Mouse (Mus musculus) forebrain, embryonic 16.5 days (tissue): ENCODE data around the gene Myo1d. TPM values are rescaled to one million over a fixed set of nuclear protein-coding genes. Genes with fewer than 3 reads are reported as not detected.

ENCODE experiments used
- ATAC-seq: fragments of 200-750 bp; cut with Nextera tagmentation; 2 replicates; pipeline ENCODE4 v1.8.0; 2017; ENCODE audit warnings: mild to moderate bottlenecking, moderate library complexity
- H3K27ac ChIP-seq: fragments of 300-500 bp; sonication (generic); 2 replicates; pipeline ENCODE4 v1.5.1; 2014; ENCODE audit warnings: low read length, control low read depth
- H3K27me3 ChIP-seq: fragments of 300-500 bp; sonication (generic); replicated peaks from 2 replicates; pipeline ENCODE4 v1.6.1; 2014; ENCODE audit warnings: low read length; ENCODE audit not compliant: control insufficient read depth, insufficient read depth
- H3K36me3 ChIP-seq: fragments of 300-500 bp; sonication (generic); 2 replicates; pipeline ENCODE4 v1.6.1; 2014; ENCODE audit not compliant: control insufficient read depth, insufficient read depth
- H3K4me1 ChIP-seq: fragments of 300-500 bp; sonication (generic); replicated peaks from 2 replicates; pipeline ENCODE4 v1.6.1; 2014; ENCODE audit warnings: low read length; ENCODE audit not compliant: control insufficient read depth, insufficient read depth
- H3K4me2 ChIP-seq: fragments of 300-500 bp; sonication (generic); 2 replicates; pipeline ENCODE4 v1.6.1; 2014; ENCODE audit warnings: mild to moderate bottlenecking, low read length, control low read depth
- H3K4me3 ChIP-seq: fragments of 300-500 bp; sonication (generic); replicated peaks from 2 replicates; pipeline ENCODE4 v1.5.1; 2014; ENCODE audit warnings: mild to moderate bottlenecking, low read length, control low read depth
- H3K9ac ChIP-seq: fragments of 300-500 bp; sonication (generic); replicated peaks from 2 replicates; pipeline ENCODE4 v1.6.1; 2014; ENCODE audit warnings: low read depth, low read length, control low read depth
- H3K9me3 ChIP-seq: fragments of 300-500 bp; sonication (generic); 2 replicates; pipeline ENCODE4 v1.6.1; 2016; ENCODE audit warnings: low read length; ENCODE audit not compliant: control insufficient read depth
- WGBS: fragments of 180-500 bp; shearing (Covaris S2); extraction: QIAGEN DNeasy Blood & Tissue Kit; methylation state at CpG from one replicate; pipeline ENCODE4 v1.1.7; 2014; 5-methylcytosine and 5-hydroxymethylcytosine counted together
- polyA plus RNA-seq: library from polyadenylated mRNA; unstranded; fragments of >200 nt; fragmentation: Nextera tagmentation; extraction: Ambion mirVana; gene quantifications from 2 replicates; pipeline ENCODE4 v1.2.1, GENCODE M21; 2015

Gene Myo1d
- polyA plus RNA-seq, 1 experiment from 2014 or later = 2.2 TPM

DNA sequence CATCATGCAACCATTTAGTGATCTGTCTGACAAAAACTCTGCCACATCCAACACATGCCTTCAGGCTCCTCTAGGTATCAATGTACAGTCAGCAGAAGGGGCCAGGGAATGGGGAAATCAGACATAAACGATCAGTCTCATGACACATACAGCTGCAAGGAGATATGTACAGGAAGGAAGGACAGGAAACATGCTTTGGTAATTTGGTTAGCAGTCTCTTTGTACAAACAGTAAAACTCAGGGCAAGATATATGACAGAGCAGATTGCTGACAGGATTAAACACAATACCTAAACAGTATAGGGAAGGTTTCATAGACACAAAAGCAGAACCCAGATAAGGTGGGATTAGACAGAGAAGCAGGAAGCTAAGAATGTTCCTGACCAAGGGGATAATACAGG is 60.8 kb downstream of the Myo1d start:
- Histone ChIP-seq H3K9ac (no peak overlapping the region), H3K4me3 (no peak overlapping the region), H3K4me1 (no peaks in the 10 kb centered on the region), H3K27me3 (no peaks in the 10 kb centered on the region), H3K4me2 (no peak overlapping the region), H3K36me3 (no peaks in the 10 kb centered on the region), H3K27ac (no peak overlapping the region), H3K9me3 (no peaks in the 10 kb centered on the region)
- WGBS = 70% methylated on average over 1 of the region's 1 CpGs
- ATAC-seq = no peak

DNA sequence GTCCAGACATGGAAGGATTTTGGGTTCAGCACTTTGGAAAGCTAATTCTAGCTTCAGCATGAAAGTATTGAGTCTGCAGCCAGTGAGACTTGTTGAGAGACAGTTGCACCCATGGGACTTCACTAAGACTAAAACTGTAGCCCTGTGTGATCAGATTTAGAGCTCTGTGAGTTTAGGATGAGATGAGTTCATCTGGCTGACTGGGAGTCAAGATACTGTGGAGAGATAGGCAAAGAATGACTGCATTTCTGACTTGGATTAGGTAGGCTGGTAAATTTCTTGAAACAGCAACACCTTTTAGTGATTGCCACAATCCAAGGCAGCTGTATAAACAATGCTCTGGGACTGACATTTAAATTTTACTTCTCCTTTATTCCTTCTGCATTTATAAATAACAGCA is 61.8 kb downstream of the Myo1d start:
- Histone ChIP-seq H3K27ac (no peak overlapping the region), H3K4me2 (no peak overlapping the region), H3K9me3 (no peaks in the 10 kb centered on the region), H3K4me1 (no peaks in the 10 kb centered on the region), H3K27me3 (no peaks in the 10 kb centered on the region), H3K36me3 (no peaks in the 10 kb centered on the region), H3K9ac (no peak overlapping the region), H3K4me3 (no peak overlapping the region)
- no peak for ATAC-seq

DNA sequence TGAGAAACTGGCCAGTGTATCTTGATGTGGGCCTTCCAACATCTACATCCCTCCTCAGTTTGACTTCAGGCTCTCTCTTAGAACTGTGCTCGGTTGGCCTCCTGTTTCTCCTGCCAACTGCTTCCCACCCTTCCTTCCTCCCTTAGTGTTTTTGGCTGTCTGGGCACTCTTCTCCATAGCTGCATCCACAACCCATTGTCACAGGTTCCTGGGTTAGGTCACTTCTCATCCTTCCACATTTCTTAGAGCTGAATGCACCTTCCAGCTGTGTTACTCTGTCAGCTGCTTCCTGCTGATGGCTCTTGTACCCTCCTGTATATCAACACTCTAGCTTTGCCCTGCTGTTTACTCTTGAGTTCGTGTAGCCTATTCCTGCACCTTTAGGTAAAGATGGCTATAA is 64.7 kb downstream of the Myo1d start:
- no peak overlapping the region for H3K4me3 ChIP-seq
- no peak for ATAC-seq
- no peaks in the 10 kb centered on the region for H3K27me3 ChIP-seq
- no peaks in the 10 kb centered on the region for H3K36me3 ChIP-seq
- no peak overlapping the region for H3K4me2 ChIP-seq
- H3K9me3 ChIP-seq = no peaks in the 10 kb centered on the region
- no peak overlapping the region for H3K27ac ChIP-seq
- no peak overlapping the region for H3K9ac ChIP-seq
- no peaks in the 10 kb centered on the region for H3K4me1 ChIP-seq
- WGBS = 79% methylated on average over 2 of the region's 2 CpGs

DNA sequence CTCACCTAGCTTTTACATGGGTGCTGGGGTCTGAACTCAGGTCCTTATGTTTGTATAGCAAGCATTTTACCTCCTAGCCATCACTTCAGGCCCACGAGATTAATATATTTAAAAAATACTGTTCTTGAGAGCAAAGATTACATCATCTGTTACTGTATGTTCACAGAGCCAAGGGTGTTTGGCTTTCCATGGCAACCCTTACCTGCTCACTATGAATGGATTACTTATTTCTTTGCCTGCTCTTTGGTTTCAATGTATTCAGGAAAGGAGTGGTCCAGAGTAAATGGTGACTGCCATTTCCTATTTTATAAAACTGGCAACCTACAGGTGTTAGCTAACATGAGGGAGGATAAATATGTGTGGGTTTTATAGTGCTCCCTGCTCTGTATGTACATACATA is 66.1 kb downstream of the Myo1d start:
- Histone ChIP-seq H3K4me2 (no peak overlapping the region), H3K36me3 (no peaks in the 10 kb centered on the region), H3K9me3 (no peaks in the 10 kb centered on the region), H3K4me1 (no peaks in the 10 kb centered on the region), H3K4me3 (no peak overlapping the region), H3K9ac (no peak overlapping the region), H3K27me3 (no peaks in the 10 kb centered on the region), H3K27ac (no peak overlapping the region)
- ATAC-seq = no peak
- 65% methylated on average over 1 of the region's 1 CpGs for WGBS

DNA sequence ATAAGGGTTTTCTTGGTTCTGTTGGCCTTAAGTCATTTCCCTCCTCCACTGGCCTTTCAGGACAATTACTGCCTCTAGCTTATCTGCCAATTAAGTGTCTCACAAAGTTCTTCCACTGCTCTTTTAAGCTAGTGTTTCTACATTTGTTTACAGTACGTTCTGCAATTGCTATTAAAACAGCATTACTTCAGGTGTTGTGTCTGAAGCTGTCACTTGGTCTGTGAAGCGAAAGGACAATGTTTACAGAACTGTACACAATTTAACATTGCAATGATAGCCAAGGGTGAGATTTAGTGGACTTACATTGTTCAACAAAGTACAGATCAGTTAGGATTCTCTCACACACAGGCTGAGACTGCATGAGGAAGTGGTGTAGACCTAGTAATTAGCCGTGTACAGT is 67.6 kb downstream of the Myo1d start:
- no peak overlapping the region for H3K9ac ChIP-seq
- WGBS = 64% methylated on average over 3 of the region's 3 CpGs
- no peaks in the 10 kb centered on the region for H3K9me3 ChIP-seq
- no peak overlapping the region for H3K4me3 ChIP-seq
- H3K27me3 ChIP-seq = no peaks in the 10 kb centered on the region
- H3K4me1 ChIP-seq = no peaks in the 10 kb centered on the region
- H3K4me2 ChIP-seq = no peak overlapping the region
- no peak overlapping the region for H3K27ac ChIP-seq
- ATAC-seq = no peak
- H3K36me3 ChIP-seq = no peaks in the 10 kb centered on the region

DNA sequence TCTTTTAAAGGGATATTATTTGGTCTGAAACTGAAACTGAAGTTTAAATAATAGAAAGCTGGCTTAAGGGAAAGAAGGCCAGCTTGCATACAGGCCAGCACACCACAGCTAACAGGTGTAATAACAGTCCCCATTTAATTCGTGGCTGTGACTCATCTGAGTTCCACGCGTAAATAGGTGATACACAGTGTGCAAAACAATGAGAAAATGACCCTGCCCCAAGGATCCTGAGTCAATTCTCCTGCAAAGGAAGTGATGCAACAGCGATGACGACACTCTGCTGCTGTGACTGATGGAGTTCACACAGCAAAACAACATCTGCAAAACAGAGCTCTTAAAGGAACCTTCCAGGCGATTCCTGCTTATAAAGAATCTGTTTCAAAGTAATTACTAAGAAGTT is 68.5 kb downstream of the Myo1d start:
- no peak overlapping the region for H3K9ac ChIP-seq
- H3K9me3 ChIP-seq = no peaks in the 10 kb centered on the region
- 75% methylated on average over 6 of the region's 6 CpGs for WGBS
- no peaks in the 10 kb centered on the region for H3K4me1 ChIP-seq
- no peak for ATAC-seq
- H3K27ac ChIP-seq = no peak overlapping the region
- no peak overlapping the region for H3K4me3 ChIP-seq
- H3K27me3 ChIP-seq = no peaks in the 10 kb centered on the region
- H3K36me3 ChIP-seq = no peaks in the 10 kb centered on the region
- no peak overlapping the region for H3K4me2 ChIP-seq

DNA sequence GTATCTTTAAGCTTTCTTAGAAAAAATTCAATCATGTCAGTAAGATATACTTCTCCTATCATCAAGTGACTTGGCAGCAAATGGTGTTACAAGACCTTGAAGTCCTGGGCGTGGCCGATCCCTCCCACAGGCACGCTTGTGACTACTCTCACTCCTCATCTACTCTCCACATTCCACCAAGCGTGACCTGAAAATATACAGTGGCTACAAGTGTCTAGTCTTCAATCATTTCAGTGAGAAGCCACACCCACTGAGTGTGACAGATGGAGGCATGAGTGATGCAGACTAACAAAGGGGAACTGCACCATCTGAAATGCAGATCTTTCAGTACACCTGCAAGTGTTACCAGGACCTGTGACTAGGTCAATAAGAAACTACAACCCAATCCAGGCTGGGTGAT is 79.2 kb downstream of the Myo1d start:
- 87% methylated on average over 4 of the region's 4 CpGs for WGBS
- no peak overlapping the region for H3K27ac ChIP-seq
- H3K4me3 ChIP-seq = no peak overlapping the region
- no peak overlapping the region for H3K9ac ChIP-seq
- no peaks in the 10 kb centered on the region for H3K4me1 ChIP-seq
- H3K36me3 ChIP-seq = no peaks in the 10 kb centered on the region
- no peaks in the 10 kb centered on the region for H3K27me3 ChIP-seq
- no peak overlapping the region for H3K4me2 ChIP-seq
- H3K9me3 ChIP-seq = no peaks in the 10 kb centered on the region
- ATAC-seq = no peak

DNA sequence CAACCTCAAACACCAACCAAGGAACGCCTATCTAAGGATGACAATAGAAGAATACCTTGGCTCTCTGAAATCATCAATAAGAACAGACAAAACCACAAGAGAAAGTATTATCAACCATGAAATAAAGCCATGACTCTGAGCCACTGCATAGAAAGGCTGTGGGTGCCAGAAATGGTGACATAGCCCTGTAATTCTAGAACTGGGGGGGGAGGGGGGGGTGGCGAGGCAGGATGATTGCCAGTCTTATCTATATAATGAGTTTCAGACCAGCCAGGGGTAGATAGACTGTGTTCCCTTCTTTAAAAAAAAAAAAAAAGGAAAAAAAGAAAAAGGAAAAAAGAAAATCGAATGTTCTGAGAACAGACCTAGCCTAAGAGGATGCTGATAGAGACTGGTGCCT is 81.1 kb downstream of the Myo1d start:
- 66% methylated on average over 3 of the region's 3 CpGs for WGBS
- H3K9me3 ChIP-seq = no peaks in the 10 kb centered on the region
- no peak overlapping the region for H3K4me2 ChIP-seq
- H3K27me3 ChIP-seq = no peaks in the 10 kb centered on the region
- H3K36me3 ChIP-seq = no peaks in the 10 kb centered on the region
- H3K27ac ChIP-seq = no peak overlapping the region
- no peak for ATAC-seq
- H3K4me1 ChIP-seq = no peaks in the 10 kb centered on the region
- H3K9ac ChIP-seq = no peak overlapping the region
- no peak overlapping the region for H3K4me3 ChIP-seq

DNA sequence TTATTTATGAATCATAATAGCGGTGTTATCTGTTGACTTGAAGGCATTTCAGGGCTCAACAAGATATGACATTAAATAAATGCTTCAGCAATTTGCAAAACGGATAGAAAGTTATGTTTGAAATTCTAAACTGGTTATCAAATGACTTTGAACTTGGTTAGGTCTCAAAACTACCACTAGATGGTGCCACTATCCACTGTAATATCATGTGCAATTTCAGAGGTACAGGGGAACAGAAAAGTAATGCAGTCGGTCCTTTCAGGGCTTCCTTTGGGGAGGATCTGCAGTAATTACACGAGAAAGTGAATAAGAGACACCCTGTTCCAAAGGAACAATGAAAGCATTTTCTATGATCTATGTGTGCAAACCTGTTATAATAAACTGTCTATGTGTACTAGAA is 83.5 kb downstream of the Myo1d start:
- WGBS = 8% methylated on average over 4 of the region's 4 CpGs
- H3K36me3 ChIP-seq = no peaks in the 10 kb centered on the region

DNA sequence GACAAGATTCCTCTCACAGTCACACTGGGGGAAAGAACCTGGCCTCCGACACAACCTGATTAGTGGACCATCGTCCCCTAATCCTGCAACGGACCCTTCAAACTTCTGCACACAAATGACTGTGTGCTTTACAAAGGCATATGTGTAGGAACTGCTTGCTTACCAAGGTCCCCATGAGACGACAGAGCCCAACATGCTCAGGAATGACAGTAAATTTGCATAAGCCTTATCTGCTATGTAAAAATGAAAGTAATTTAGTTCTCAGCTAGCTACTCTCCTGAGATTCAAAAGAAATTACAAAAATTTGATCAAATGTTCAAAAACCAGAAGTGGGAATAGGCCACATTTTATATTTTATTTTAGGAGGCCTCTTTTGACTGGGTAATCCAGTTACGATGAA is 95.2 kb downstream of the Myo1d start:
- Histone ChIP-seq H3K36me3 (no peaks in the 10 kb centered on the region), H3K9ac (no peak overlapping the region), H3K27me3 (no peaks in the 10 kb centered on the region), H3K4me3 (no peak overlapping the region), H3K4me2 (no peak overlapping the region), H3K4me1 (no peaks in the 10 kb centered on the region), H3K9me3 (no peaks in the 10 kb centered on the region), H3K27ac (no peak overlapping the region)
- 76% methylated on average over 5 of the region's 5 CpGs for WGBS
- no peak for ATAC-seq

More for the DNA sequence above, 83.5 kb downstream of the Myo1d start:
- Histone ChIP-seq H3K9ac (no peak overlapping the region), H3K4me2 (no peak overlapping the region), H3K27ac (no peak overlapping the region), H3K4me3 (no peak overlapping the region), H3K4me1 (no peaks in the 10 kb centered on the region), H3K9me3 (no peaks in the 10 kb centered on the region), H3K27me3 (no peaks in the 10 kb centered on the region)
- ATAC-seq = 0 out of 2 replicates have a peak, but pooled peaks have one; percentile 52
